ENCODE assay signal across 24 mouse cellular contexts in the genomic region with DNA sequence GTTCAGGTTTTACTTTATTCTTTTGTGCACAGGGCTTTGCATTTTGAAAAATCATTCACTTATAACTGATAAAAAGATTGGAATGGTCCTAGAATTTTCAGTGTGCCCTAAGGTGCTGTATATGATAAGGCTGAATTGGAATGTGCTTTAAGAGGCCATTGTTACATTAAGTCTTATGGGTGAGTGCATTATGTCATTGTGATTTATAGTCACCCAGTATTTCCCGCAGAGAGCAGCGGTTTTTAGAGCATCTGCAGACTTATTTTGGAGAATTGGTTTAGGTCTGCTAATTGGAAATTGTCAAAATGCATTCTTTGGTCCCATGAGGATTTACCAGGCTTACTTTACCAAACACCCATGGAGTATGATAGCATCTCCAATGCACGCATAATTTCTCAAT.
"Had no signal": no experiment of that assay in that cellular context is flagged by ENCODE, and none has a peak within 500 bp of the region (broad histone marks: within the 10 kb centered on the region; RNA-seq: fewer than 3 reads in every experiment).

No protein-coding gene starts in this region.

- H3K9me3 ChIP-seq: heart, embryonic 13.5 days; heart, embryonic 15.5 days; kidney, embryonic 15.5 days; limb, embryonic 13.5 days; limb, embryonic 15.5 days; liver, embryonic 12.5 days had no signal

- H3K9ac ChIP-seq: heart, embryonic 13.5 days; heart, embryonic 15.5 days; kidney, embryonic 15.5 days; limb, embryonic 13.5 days; limb, embryonic 15.5 days; liver, embryonic 12.5 days had no signal

- H3K4me1 ChIP-seq: heart, embryonic 15.5 days; kidney, embryonic 15.5 days; limb, embryonic 13.5 days; limb, embryonic 15.5 days; liver, embryonic 12.5 days had no signal

- H3K27ac ChIP-seq: heart, adult 2 months; heart, embryonic 13.5 days; heart, embryonic 15.5 days; hindbrain, postnatal 0 days; kidney, embryonic 15.5 days; kidney, postnatal 0 days; limb, embryonic 13.5 days; limb, embryonic 15.5 days; liver, embryonic 12.5 days had no signal

- DNase-seq: gastrocnemius, postnatal 14 days; gastrocnemius, postnatal 36 days; heart, adult 11 months; heart, adult 2 months; heart, postnatal 14 days; heart, postnatal 36 days; kidney, adult 11 months; kidney, adult 2 months; kidney, adult 9 months; kidney, postnatal 14 days; kidney, postnatal 36 days; layer of hippocampus, adult 9-11 months; layer of hippocampus, postnatal 36 days; left cerebral cortex, postnatal 4 days had no signal

- H3K36me3 ChIP-seq: heart, embryonic 13.5 days; heart, embryonic 15.5 days; kidney, embryonic 15.5 days; limb, embryonic 13.5 days; limb, embryonic 15.5 days; liver, embryonic 12.5 days had no signal

- ATAC-seq: hindbrain, postnatal 0 days; intestine, embryonic 16.5 days; liver, embryonic 12.5 days had no signal

- H3K4me2 ChIP-seq: heart, embryonic 11.5 days; heart, embryonic 13.5 days; heart, embryonic 15.5 days; kidney, embryonic 15.5 days; limb, embryonic 13.5 days; limb, embryonic 15.5 days; liver, embryonic 12.5 days had no signal

- H3K4me3 ChIP-seq: heart, adult 2 months; heart, embryonic 13.5 days; heart, embryonic 15.5 days; kidney, embryonic 15.5 days; limb, embryonic 13.5 days; limb, embryonic 15.5 days; liver, embryonic 12.5 days had no signal

- H3K27me3 ChIP-seq: heart, embryonic 13.5 days; heart, embryonic 15.5 days; kidney, embryonic 15.5 days; limb, embryonic 13.5 days; limb, embryonic 15.5 days; liver, embryonic 12.5 days had no signal
